Mouse (Mus musculus) MEL (cell line): Measurements from ENCODE around the gene Akt1. TPM values are rescaled to one million over a fixed set of nuclear protein-coding genes. Genes with fewer than 3 reads are reported as not detected.
A peak's percentile ranks its signal among the peaks of the same experiment; 100 is the strongest.

ENCODE experiments used
- DNase-seq: peaks from one replicate; pipeline ENCODE4 v3.0.0; 2011; ENCODE audit warnings: low read depth, low spot score
- H3K27ac ChIP-seq: 2 replicates; pipeline ENCODE4 v1.5.1; 2012; ENCODE audit warnings: low read depth, mild to moderate bottlenecking, control low read depth, low read length, moderate library complexity; ENCODE audit not compliant: control insufficient read depth
- H3K27me3 ChIP-seq, 2 experiments: fragments of 150-350 bp in 1 of 2; sonication (generic) in 1 of 2; 2 replicates each; pipeline ENCODE4 v1.6.1; 2012; ENCODE audit warnings: low read length in 2 of 2, mild to moderate bottlenecking in 2 of 2, improper control_type of control experiment in 1 of 2, moderate library complexity in 1 of 2; ENCODE audit not compliant: insufficient read depth in 2 of 2, control insufficient read depth in 1 of 2
- H3K36me3 ChIP-seq, 2 experiments: 2 replicates each; pipeline ENCODE4 v1.6.1; 2012 to 2014; ENCODE audit warnings: low read length in 2 of 2, improper control_type of control experiment in 1 of 2, inconsistent platforms in 1 of 2, mild to moderate bottlenecking in 1 of 2; ENCODE audit not compliant: insufficient read depth in 2 of 2, control insufficient read depth in 1 of 2
- H3K4me1 ChIP-seq, 2 experiments: fragments of 150-350 bp in 1 of 2; sonication (generic) in 1 of 2; 2 replicates each; pipeline ENCODE4 v1.6.1; 2012; ENCODE audit warnings: low read length in 2 of 2, improper control_type of control experiment in 1 of 2, mild to moderate bottlenecking in 1 of 2; ENCODE audit not compliant: insufficient read depth in 2 of 2, control insufficient read depth in 1 of 2
- H3K4me3 ChIP-seq, 2 experiments: fragments of 150-350 bp in 1 of 2; sonication (generic) in 1 of 2; 2 replicates each; pipeline ENCODE4 v1.5.1; 2012; ENCODE audit warnings: low read depth in 2 of 2, low read length in 2 of 2, mild to moderate bottlenecking in 2 of 2, moderate library complexity in 2 of 2, control low read depth in 1 of 2, improper control_type of control experiment in 1 of 2; ENCODE audit not compliant: control insufficient read depth in 1 of 2, insufficient read depth in 1 of 2
- H3K79me2 ChIP-seq: 2 replicates; pipeline ENCODE4 v1.6.1; 2012; ENCODE audit warnings: mild to moderate bottlenecking, low read length, moderate library complexity; ENCODE audit not compliant: control insufficient read depth, poor library complexity, insufficient read depth
- H3K9ac ChIP-seq: 2 replicates; pipeline ENCODE4 v1.6.1; 2012; ENCODE audit warnings: low read depth, mild to moderate bottlenecking, control low read depth, low read length, moderate library complexity; ENCODE audit not compliant: control insufficient read depth, poor library complexity, severe bottlenecking
- H3K9me3 ChIP-seq: fragments of 150-350 bp; sonication (generic); replicated peaks from 2 replicates; pipeline ENCODE4 v1.6.1; 2012; ENCODE audit warnings: mild to moderate bottlenecking, low read length, improper control_type of control experiment, moderate library complexity; ENCODE audit not compliant: insufficient read depth
- CTCF ChIP-seq, 3 experiments: IDR thresholded peaks in 2 of 3; conservative IDR thresholded peaks in 1 of 3; 2 replicates each; pipeline ENCODE4 v1.5.1; 2011 to 2012; ENCODE audit warnings: low read length in 3 of 3, low read depth in 2 of 3, mild to moderate bottlenecking in 2 of 3, improper control_type of control experiment in 1 of 3, inconsistent platforms in 1 of 3, mixed read lengths in 1 of 3, moderate library complexity in 1 of 3; ENCODE audit not compliant: control insufficient read depth in 1 of 3, insufficient read depth in 1 of 3, poor library complexity in 1 of 3, severe bottlenecking in 1 of 3
- EP300 ChIP-seq, 2 experiments: IDR thresholded peaks; 2 replicates each; pipeline ENCODE4 v1.6.1; 2011; ENCODE audit warnings: improper control_type of control experiment in 2 of 2, low read length in 2 of 2, low read depth in 1 of 2, mild to moderate bottlenecking in 1 of 2
- ETS1 ChIP-seq: IDR thresholded peaks from 2 replicates; pipeline ENCODE4 v1.6.1; 2012; ENCODE audit warnings: low read depth, mild to moderate bottlenecking, inconsistent platforms, low read length, improper control_type of control experiment, moderate library complexity
- GABPA ChIP-seq: IDR thresholded peaks from 2 replicates; pipeline ENCODE4 v1.6.1; 2012; ENCODE audit warnings: low read depth, mild to moderate bottlenecking, inconsistent platforms, low read length, improper control_type of control experiment, moderate library complexity
- GATA1 ChIP-seq: IDR thresholded peaks from 2 replicates; pipeline ENCODE4 v1.6.1; 2011; ENCODE audit warnings: low read depth, low read length, improper control_type of control experiment
- HCFC1 ChIP-seq: IDR thresholded peaks from 2 replicates; pipeline ENCODE4 v1.6.1; 2012; ENCODE audit warnings: low read depth, mild to moderate bottlenecking, inconsistent platforms, low read length, improper control_type of control experiment, moderate library complexity
- MAFK ChIP-seq: IDR thresholded peaks from 2 replicates; pipeline ENCODE4 v1.6.1; 2011; ENCODE audit warnings: low read depth, mild to moderate bottlenecking, low read length, improper control_type of control experiment, borderline replicate concordance
- MAX ChIP-seq: IDR thresholded peaks from 2 replicates; pipeline ENCODE4 v1.6.1; 2011; ENCODE audit warnings: low read length, improper control_type of control experiment
- MYB ChIP-seq: IDR thresholded peaks from 2 replicates; pipeline ENCODE4 v1.6.1; 2011; ENCODE audit warnings: mild to moderate bottlenecking, low read depth, low read length, improper control_type of control experiment
- MYC ChIP-seq: IDR thresholded peaks from 2 replicates; pipeline ENCODE4 v1.6.1; 2011; ENCODE audit warnings: low read depth, mild to moderate bottlenecking, low read length, improper control_type of control experiment, moderate library complexity
- NRF1 ChIP-seq: IDR thresholded peaks from 2 replicates; pipeline ENCODE4 v1.6.1; 2014; ENCODE audit warnings: low read depth, mild to moderate bottlenecking, inconsistent platforms, low read length, improper control_type of control experiment, moderate library complexity; ENCODE audit not compliant: poor library complexity, insufficient read depth, severe bottlenecking
- POLR2A ChIP-seq, 2 experiments: IDR thresholded peaks; 2 replicates each; pipeline ENCODE4 v1.6.1; 2011 to 2012; ENCODE audit warnings: low read length in 2 of 2, mild to moderate bottlenecking in 2 of 2, control low read depth in 1 of 2, improper control_type of control experiment in 1 of 2, low read depth in 1 of 2, moderate library complexity in 1 of 2; ENCODE audit not compliant: control insufficient read depth in 1 of 2, insufficient read depth in 1 of 2, poor library complexity in 1 of 2
- POLR2AphosphoS2 ChIP-seq: IDR thresholded peaks from 2 replicates; pipeline ENCODE4 v1.6.1; 2011; ENCODE audit warnings: low read length, improper control_type of control experiment
- POLR2AphosphoS5 ChIP-seq: IDR thresholded peaks from 2 replicates; pipeline ENCODE4 v1.6.1; 2012; ENCODE audit warnings: low read depth, borderline replicate concordance, mild to moderate bottlenecking, inconsistent platforms, low read length, moderate library complexity, mixed read lengths
- RAD21 ChIP-seq: IDR thresholded peaks from 2 replicates; pipeline ENCODE4 v1.6.1; 2011; ENCODE audit warnings: mild to moderate bottlenecking, low read depth, low read length, improper control_type of control experiment
- RCOR1 ChIP-seq: IDR thresholded peaks from 2 replicates; pipeline ENCODE4 v1.6.1; 2012; ENCODE audit warnings: low read depth, mild to moderate bottlenecking, inconsistent platforms, low read length, improper control_type of control experiment
- SIN3A ChIP-seq: IDR thresholded peaks from 2 replicates; pipeline ENCODE4 v1.6.1; 2012; ENCODE audit warnings: low read length, improper control_type of control experiment, inconsistent platforms
- TAL1 ChIP-seq: IDR thresholded peaks from 2 replicates; pipeline ENCODE4 v1.6.1; 2012; ENCODE audit warnings: mild to moderate bottlenecking, inconsistent platforms, low read length, moderate library complexity, mixed read lengths
- TBP ChIP-seq: IDR thresholded peaks from 2 replicates; pipeline ENCODE4 v1.8.0; 2011; ENCODE audit warnings: low read depth, low read length, improper control_type of control experiment
- TCF12 ChIP-seq: IDR thresholded peaks from 2 replicates; pipeline ENCODE4 v1.6.1; 2014; ENCODE audit warnings: low read depth, mild to moderate bottlenecking, inconsistent platforms, low read length, improper control_type of control experiment, moderate library complexity
- UBTF ChIP-seq: IDR thresholded peaks from 2 replicates; pipeline ENCODE4 v1.6.1; 2012; ENCODE audit warnings: low read depth, mild to moderate bottlenecking, inconsistent platforms, low read length, improper control_type of control experiment, moderate library complexity, borderline replicate concordance; ENCODE audit not compliant: insufficient read depth
- ZKSCAN1 ChIP-seq: IDR thresholded peaks from 2 replicates; pipeline ENCODE4 v1.6.1; 2012; ENCODE audit warnings: low read depth, mild to moderate bottlenecking, inconsistent platforms, low read length, improper control_type of control experiment, moderate library complexity
- ZNF384 ChIP-seq: IDR thresholded peaks from 2 replicates; pipeline ENCODE4 v1.6.1; 2012; ENCODE audit warnings: low read depth, mild to moderate bottlenecking, inconsistent platforms, low read length, improper control_type of control experiment
- polyA plus RNA-seq, 2 experiments: library from polyadenylated mRNA; stranded (reverse) in 1 of 2; unstranded in 1 of 2; fragments of >175 nt in 1 of 2; fragments of >200 nt in 1 of 2; gene quantifications; 2 replicates each; pipeline versions ENCODE4 v1.2.1 to v1.2.4; 2012; ENCODE audit warnings: low replicate concordance in 2 of 2, low read depth in 1 of 2; ENCODE audit not compliant: insufficient read length in 2 of 2, insufficient read depth in 1 of 2, missing spikeins in 1 of 2
- total RNA-seq: library from RNA; depleted of rRNA; stranded (reverse); fragments of 300-350 nt; gene quantifications from 2 replicates; pipeline ENCODE4 v1.2.3, GENCODE M21; 2012

The Akt1 gene
- total and polyA plus RNA-seq, 3 experiments, result 322 to 827 (median 764) TPM

DNA sequence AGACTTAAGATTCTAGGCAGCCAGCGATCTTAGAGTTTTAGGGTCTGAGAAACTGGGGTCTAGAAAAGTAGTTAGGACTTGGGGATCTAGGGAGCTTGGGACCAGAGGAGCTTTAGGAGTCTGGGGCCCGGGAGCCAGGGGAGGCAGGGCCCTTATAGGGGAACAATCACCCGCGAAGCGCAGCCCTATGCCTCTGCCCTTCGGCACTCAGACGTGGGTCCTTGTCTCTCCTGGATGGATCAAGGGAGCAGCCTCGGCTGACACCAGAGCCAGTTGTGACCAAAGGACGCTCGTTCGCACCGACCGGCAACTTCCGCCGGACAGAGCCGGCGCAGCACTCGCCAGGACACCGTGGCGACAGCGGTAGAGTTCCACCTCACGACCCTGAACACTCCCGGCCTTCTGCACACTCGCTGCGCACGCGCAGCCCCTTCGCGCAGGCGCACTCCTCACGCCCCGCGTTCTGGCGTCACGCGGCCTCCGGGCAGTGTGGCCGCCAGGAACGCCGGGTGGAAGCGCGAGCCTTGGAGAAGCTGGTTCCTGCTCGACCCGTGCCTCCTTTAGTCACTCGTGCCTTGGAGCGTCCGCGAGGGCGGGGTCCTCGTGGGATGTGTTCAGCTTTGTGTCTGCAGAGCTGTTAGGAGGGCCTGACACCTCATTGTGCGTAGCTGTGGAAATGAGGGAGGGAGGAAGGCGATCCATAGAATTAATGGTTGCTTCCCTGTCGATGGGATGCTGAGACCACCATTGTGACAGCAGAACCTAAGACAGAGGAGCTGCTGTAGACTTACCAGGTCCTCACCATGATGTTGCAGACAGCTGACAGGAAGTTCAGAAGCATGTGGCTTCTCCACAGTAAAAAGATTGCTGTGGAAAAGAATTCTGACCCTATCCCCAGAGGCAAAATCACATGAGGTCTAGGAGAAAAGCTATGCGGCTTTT is 18.8 kb upstream of the Akt1 start:
- H3K4me3 ChIP-seq, result peak overlapping the region; percentile 54 to 66
- TF ChIP-seq POLR2AphosphoS5 (peak; percentile 94), EP300 (IDR thresholded peaks at IDR 0.05; ENCODE audit: low read depth in 1 of 2, low read length in 2 of 2) (no peak), ZKSCAN1 (no peak), GABPA (no peak), GATA1 (peak; percentile 23; the same call in 1 of the 2 replicates), POLR2A (IDR thresholded peaks at IDR 0.05; ENCODE audit: control insufficient read depth in 1 of 2, insufficient read depth in 1 of 2, low read depth in 1 of 2, low read length in 2 of 2, poor library complexity in 1 of 2) (peak in 1 of 2 experiments; percentile 100; a peak in 2 of 4 replicates), MYB (no peak), POLR2AphosphoS2 (no peak), CTCF (IDR thresholded peaks at IDR 0.05 in 2 of 3, conservative IDR thresholded peaks at IDR 0.05 in 1 of 3; ENCODE audit: control insufficient read depth in 1 of 3, insufficient read depth in 1 of 3, low read depth in 2 of 3, low read length in 3 of 3, poor library complexity in 1 of 3, severe bottlenecking in 1 of 3) (no peak), HCFC1 (no peak), MYC (no peak), TBP (peak; percentile 96)
- peak overlapping the region; percentile 75 for H3K9ac ChIP-seq
- DNase-seq, result peak; percentile 100
- peaks cover 9 to 29% of the 10 kb centered on the region in 2 experiments for H3K4me1 ChIP-seq
- no peaks in the 10 kb centered on the region for H3K9me3 ChIP-seq
- peaks cover 15% of the 10 kb centered on the region for H3K79me2 ChIP-seq
- H3K27ac ChIP-seq, result peak overlapping the region; percentile 58
- H3K27me3 ChIP-seq, result no peaks in the 10 kb centered on the region
- H3K36me3 ChIP-seq, result peaks cover 0 to 25% of the 10 kb centered on the region in 2 experiments; a peak in 3 of 4 replicates

DNA sequence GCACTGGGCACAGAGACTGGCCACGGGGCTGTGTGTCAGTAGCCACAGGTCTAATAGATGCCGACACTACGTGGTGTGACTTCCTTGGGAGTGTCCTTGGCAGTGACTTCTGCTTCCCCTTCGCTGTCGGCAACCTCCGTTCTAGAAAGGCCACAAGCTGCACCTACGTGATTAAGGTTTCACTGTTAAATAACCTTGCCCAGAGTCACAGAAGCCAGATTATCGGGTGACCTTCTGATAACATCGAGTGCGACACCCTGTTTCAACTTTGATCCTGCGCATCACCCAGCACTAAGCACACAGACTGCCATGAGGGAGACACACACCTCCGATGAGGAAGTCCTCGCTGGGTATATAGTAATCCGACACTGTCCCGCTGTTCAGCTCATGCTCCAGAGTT is 13.8 kb upstream of the Akt1 start:
- peak; percentile 98 for DNase-seq
- H3K79me2 ChIP-seq, result peaks cover 12% of the 10 kb centered on the region
- H3K9me3 ChIP-seq, result no peaks in the 10 kb centered on the region
- H3K4me1 ChIP-seq, result peaks cover 9 to 28% of the 10 kb centered on the region in 2 experiments
- H3K4me3 ChIP-seq, result peak overlapping the region; percentile 28 to 42
- peak overlapping the region; percentile 51 for H3K27ac ChIP-seq
- TF ChIP-seq CTCF (IDR thresholded peaks at IDR 0.05 in 2 of 3, conservative IDR thresholded peaks at IDR 0.05 in 1 of 3; ENCODE audit: control insufficient read depth in 1 of 3, insufficient read depth in 1 of 3, low read depth in 2 of 3, low read length in 3 of 3, poor library complexity in 1 of 3, severe bottlenecking in 1 of 3) (no peak), RAD21 (no peak), UBTF (peak; percentile 68; the same call in 1 of the 2 replicates), GATA1 (peak; percentile 96), ETS1 (no peak), TCF12 (no peak), TBP (peak; percentile 81), MAX (no peak), ZNF384 (no peak), RCOR1 (no peak), NRF1 (no peak), SIN3A (no peak), MAFK (no peak), TAL1 (peak; percentile 95), POLR2A (IDR thresholded peaks at IDR 0.05; ENCODE audit: control insufficient read depth in 1 of 2, insufficient read depth in 1 of 2, low read depth in 1 of 2, low read length in 2 of 2, poor library complexity in 1 of 2) (peak in 1 of 2 experiments; percentile 95; a peak in 2 of 4 replicates), POLR2AphosphoS5 (peak; percentile 86; the same call in 1 of the 2 replicates)
- TF ChIP-seq, all 39 proteins: peak for 6
- H3K36me3 ChIP-seq, result peaks cover 0 to 24% of the 10 kb centered on the region in 2 experiments; a peak in 3 of 4 replicates
- peak overlapping the region; percentile 44 for H3K9ac ChIP-seq
- no peaks in the 10 kb centered on the region for H3K27me3 ChIP-seq
